Mouse (Mus musculus): ENCODE data around the gene Zbed3.

- peak; percentile 32 for TF ChIP-seq CTCF (conservative IDR thresholded peaks at IDR 0.05; ENCODE audit: low read length)
- no peak for TF ChIP-seq POU5F1 (IDR thresholded peaks at IDR 0.05; ENCODE audit: borderline replicate concordance, low read length)
- TF ChIP-seq NANOG (IDR thresholded peaks at IDR 0.05; ENCODE audit: borderline replicate concordance, low read length), result no peak
Measured at GRCm38 (mm10) chr13:95330507-95330906, 7.1 kb downstream of the Zbed3 start.

Data from E14TG2a.4 (cell line).